Mouse (Mus musculus) layer of hippocampus, adult 6 months (tissue): ENCODE measurements around the gene 2410137M14Rik. TPM values are rescaled to one million over a fixed set of nuclear protein-coding genes. Genes with fewer than 3 reads are reported as not detected.

Experiments
- long read RNA-seq, 2 experiments: library from polyadenylated mRNA; unstranded; transcript quantifications; one replicate each; pipeline ENCODE4 v2.0.0; 2019 to 2020
- polyA plus RNA-seq: library from polyadenylated mRNA; unstranded; fragments of <200 nt; fragmentation: Nextera tagmentation; gene quantifications from 2 replicates; pipeline ENCODE4 v1.2.3, GENCODE M21; 2021

2410137M14Rik gene
- polyA plus RNA-seq, result not detected in 2 replicates
- long read RNA-seq, experiment 1, result 0 reads
- long read RNA-seq, experiment 2, result 0 reads

DNA sequence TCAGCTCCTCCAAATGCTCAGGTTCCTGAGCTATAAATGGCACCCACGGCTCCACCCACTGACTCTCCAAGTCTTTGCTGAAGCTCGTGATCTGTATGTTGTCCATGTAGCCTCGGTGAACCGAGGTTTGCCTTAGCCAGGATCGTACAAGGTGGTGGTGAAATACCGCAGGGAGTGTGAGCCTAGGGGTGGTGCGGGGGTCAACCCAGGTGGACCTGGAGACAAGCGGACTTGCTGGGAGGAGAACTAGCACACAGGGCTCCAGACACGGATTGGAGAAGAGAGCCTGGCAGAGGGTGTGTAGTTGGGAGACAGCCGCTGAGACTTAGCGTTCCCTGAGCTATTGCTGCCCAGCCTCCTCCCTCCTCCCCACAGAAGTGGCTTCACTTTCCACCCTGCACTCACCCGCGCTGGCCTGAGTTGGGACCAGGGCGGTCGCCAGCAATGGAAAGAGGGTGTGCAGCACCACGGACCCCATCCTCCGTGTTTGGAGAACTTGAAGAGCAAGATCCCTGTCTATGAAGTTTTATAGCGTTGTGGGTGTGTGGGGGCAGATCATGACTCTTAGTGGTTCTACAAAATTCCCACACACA is at the start of gene 2410137M14Rik:
TSS of gene 2410137M14Rik (minus strand) at position 17 of the 593 bp plus-strand sequence.

DNA sequence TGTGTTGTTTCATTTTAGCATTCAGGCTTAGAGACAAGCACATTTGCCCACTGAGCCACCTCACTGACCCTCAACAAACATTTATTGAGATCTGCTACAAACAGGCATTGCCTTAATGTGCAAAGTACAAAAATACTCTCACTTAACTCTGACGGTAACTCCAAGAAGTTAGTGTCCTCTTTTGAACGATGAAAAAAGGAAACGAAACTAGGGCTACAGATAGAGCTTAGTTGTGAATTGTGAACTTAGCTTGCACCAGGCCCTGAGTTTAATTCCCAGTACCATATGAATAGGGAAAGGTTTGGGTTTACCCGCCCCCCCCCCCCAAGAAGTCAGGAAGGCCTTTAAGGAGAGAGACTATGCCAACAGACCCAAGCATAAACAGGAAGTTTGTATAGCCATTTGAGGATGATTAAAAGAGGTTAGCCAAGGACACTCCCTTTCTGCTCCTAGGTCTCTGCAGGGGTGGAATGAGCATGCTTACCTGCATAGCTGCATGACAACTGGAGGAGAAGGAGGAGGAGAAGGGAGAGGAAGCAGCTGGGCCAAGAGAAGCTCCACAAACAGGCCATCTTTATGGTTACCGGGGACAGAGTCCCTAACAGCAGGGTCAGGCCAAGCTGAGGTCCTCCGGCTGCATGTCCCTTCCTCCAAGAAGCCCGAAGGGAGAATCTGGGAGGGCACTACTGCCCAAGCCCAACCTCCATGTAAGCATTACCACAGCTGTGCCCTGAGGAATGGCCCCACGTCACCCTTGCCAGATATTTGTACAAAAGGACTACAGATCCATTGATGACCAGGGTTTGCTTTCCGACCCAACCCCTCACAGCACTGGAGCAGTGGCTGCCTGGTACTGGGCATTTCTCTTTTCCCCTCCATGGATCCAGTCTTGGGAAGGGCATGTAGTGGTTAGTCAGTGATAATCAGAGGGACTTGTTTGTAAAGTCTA is 41.9 kb upstream of the 2410137M14Rik start, which contains the start of gene Mog:
TSS of gene Mog (minus strand) at position 771 of the 949 bp plus-strand sequence.

DNA sequence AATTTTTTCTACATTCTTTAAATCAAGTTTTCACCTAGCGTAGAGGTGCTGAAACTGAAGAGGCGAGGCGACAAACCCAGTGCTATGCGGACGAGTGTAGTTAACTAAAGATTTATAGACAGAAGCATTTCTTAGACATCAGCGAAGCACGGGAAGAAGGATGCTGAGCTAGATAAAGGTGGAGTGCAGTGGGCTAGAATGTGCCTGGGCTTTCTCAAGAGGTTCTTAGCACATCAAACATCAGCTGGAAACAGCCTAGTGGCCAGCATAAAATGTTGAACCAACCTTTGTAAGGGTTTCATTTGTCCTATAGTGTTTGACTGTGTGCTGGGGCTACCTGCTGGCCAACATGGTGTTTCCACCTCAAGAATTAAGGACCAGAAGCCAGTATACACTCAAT is 19.8 kb upstream of the 2410137M14Rik start, which contains the start of gene Zfp57:
TSS of gene Zfp57 (plus strand) at position 301 of the 400 bp plus-strand sequence.

DNA sequence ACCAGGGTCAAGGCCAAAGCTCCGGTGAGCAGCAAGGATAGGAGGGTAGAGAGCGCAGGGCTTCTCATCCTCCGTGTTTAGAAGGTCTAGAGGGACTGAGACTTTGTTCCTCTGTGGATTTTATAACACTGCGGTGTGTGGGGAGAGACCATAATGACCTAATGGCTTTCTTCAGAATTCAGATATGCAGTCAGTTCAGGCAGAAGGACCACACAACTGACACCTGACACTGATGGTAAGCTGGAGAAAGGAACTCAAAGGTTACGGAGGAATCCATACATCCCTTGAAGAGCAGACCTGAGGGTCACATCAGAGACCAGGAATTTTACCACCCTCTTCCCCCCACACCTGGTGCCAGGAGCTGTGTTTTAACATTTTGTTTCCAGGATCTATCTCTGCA is 8.4 kb upstream of the 2410137M14Rik start, which contains the start of gene H2-M5:
TSS of gene H2-M5 (minus strand) at position 101 of the 400 bp plus-strand sequence.

DNA sequence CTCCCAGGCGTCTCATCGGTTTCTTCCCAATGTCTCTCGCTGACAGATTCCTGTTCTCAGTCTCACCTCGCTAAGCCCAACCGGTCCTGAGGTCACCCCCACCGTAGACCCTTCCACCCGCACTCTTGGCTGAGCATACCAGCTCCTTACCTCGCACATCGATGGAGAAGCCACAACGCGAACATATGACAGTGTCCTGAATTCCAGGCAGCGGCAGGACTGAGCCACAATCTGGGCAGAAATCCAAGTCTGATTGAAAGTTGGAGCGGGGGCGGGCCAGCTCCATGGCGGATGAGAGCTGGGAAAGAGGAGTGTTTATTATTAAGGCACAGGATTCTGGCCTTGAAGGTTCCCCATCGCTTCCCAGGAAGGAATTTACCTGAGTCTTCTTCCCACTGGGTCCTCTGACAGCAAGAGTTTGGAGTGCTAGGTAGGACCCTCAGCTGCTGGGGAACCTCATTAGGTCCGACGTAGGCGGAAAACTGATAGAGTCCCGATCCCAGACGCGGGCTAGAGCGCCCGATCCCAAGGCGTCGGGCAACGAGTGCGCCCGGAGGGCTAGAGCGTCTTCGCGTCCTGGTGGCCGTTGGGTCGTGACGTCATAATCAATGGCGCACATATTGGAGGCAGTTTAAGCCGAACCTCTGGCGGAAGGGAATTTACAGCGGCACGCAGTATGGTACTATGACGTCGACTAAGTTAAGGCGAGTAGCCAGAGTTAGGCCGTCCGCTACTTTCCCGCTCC is 22.9 kb downstream of the 2410137M14Rik start, which contains the start of the genes Znrd1 and Znrd1as:
TSS of gene Znrd1 (minus strand) at position 561 of the 745 bp plus-strand sequence.
TSS of gene Znrd1as (plus strand) at position 594 of the 745 bp plus-strand sequence.

DNA sequence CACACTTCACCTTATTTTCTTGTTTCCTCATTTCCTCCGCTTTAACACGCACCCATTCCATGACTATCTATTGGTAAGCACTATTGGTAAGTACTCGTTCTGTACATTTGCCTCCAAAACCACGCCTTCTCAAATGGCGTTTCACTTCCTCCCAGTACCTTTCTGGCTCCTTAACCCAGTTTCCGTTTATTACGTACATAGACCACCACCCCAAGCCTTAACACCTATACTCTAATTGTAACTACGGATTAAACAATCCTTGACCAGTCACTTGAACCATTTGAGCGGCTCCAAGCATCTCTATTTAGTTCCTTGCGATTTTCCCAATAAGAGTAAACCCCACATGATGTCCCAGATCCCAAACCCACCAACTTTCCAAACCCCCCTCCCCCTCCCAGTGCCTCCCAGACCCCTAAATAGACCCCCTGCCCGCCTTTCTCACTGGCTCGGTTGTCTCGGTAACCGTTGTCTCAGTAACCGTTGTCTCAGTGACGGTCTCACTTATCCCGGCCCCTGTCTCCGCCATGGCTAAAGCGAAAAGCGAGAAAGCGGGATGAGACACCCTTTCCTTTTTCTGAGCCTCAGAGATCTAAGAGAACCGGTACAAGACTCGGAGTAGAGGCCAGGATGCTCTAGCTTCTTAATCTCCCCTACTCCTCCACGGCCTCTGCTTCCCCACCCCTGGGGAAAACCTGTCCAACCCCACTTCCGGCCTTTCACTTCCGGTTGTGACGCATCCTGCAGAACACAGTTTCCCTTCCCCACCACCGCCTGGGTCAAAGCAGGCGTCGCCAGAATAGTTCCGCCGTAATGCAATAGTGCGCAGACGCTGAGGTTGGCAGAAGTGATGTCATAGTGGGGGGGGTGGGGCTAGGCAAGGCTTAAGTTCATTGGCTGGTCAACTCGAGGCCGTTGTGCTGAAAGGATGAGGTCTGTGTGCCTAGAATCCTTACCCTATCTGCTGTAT is 29.8 kb downstream of the 2410137M14Rik start, which contains the start of gene Ppp1r11:
TSS of gene Ppp1r11 (minus strand) at position 761 of the 967 bp plus-strand sequence.

DNA sequence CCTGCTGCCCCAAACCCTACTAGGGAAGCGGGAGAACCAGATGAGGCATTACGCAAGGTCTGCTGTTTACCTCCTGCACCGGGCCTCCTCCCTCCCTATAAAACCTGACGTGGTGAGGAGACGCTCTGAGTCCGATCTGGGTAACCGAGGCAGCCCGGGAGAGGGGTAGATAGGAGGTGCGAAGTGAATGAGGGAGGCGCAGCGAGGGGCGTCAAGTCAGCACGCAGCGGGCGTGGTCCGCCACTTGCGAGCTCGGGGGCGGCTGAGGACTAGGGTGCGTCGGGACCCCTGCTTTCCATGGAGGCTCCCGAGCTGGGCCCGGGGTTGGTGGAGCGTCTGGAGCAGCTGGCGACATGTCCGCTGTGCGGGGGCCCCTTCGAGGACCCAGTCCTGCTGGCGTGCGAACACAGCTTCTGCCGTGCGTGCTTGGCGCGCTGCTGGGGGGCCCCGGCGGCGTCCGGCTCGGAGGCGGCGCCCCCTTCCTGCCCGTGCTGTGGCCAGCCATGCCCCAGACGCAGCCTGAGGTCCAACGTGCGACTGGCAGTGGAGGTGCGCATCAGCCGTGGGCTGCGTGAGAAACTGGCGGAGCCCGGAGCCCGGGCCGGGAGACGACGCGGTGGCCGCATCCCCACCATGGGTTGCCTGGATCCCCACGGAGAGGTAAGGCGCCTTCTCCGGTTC is 38.1 kb downstream of the 2410137M14Rik start, which contains the start of gene Rnf39:
TSS of gene Rnf39 (plus strand) at position 128 of the 681 bp plus-strand sequence.

Other genes starting within 250 kb of the 2410137M14Rik start
- gene H2-M10.5, start 208.3 kb downstream of the 2410137M14Rik start, polyA plus RNA-seq, result not detected in 2 replicates
- gene H2-M10.6, start 169.1 kb downstream of the 2410137M14Rik start, polyA plus RNA-seq, result not detected in 2 replicates
- 10.3 and 11.1 TPM in 2 replicates for gene Trim26, start 144.1 kb downstream of the 2410137M14Rik start, polyA plus RNA-seq
- gene Trim15, start 114.0 kb downstream of the 2410137M14Rik start, polyA plus RNA-seq, result not detected in 2 replicates
- not detected in 2 replicates for gene Trim10, start 111.7 kb downstream of the 2410137M14Rik start, polyA plus RNA-seq
- gene Trim40, start 91.1 kb downstream of the 2410137M14Rik start, polyA plus RNA-seq, result not detected in 2 replicates
- gene Trim31, start 83.1 kb downstream of the 2410137M14Rik start, polyA plus RNA-seq, result not detected in 2 replicates
- gene Rnf39, start 38.3 kb downstream of the 2410137M14Rik start, polyA plus RNA-seq, result 4.9 and 5.6 TPM in 2 replicates
- 207 and 224 TPM in 2 replicates for gene Ppp1r11, start 29.5 kb downstream of the 2410137M14Rik start, polyA plus RNA-seq
- gene Znrd1, start 22.7 kb downstream of the 2410137M14Rik start, polyA plus RNA-seq, result 76.9 and 81.0 TPM in 2 replicates
- 6.8 and 7.5 TPM in 2 replicates for gene Znrd1as, start 22.6 kb downstream of the 2410137M14Rik start, polyA plus RNA-seq
- 0.15 TPM in 1 of 2 replicates, not detected in the other for gene H2-M5, start 8.3 kb upstream of the 2410137M14Rik start, polyA plus RNA-seq
- 0.85 and 1.7 TPM in 2 replicates for gene Zfp57, start 19.9 kb upstream of the 2410137M14Rik start, polyA plus RNA-seq
- 88.1 and 99.0 TPM in 2 replicates for gene Mog, start 42.2 kb upstream of the 2410137M14Rik start, polyA plus RNA-seq
- gene Gabbr1, start 64.7 kb upstream of the 2410137M14Rik start, polyA plus RNA-seq, result 44.8 and 46.3 TPM in 2 replicates
- gene Olfr90, start 107.3 kb upstream of the 2410137M14Rik start, polyA plus RNA-seq, result not detected in 2 replicates
- gene Olfr91, start 117.0 kb upstream of the 2410137M14Rik start, polyA plus RNA-seq, result not detected in 2 replicates
- gene Olfr92, start 138.9 kb upstream of the 2410137M14Rik start, polyA plus RNA-seq, result not detected in 2 replicates
- not detected in 2 replicates for gene Olfr93, start 180.3 kb upstream of the 2410137M14Rik start, polyA plus RNA-seq
- not detected in 2 replicates for gene Ubd, start 212.7 kb upstream of the 2410137M14Rik start, polyA plus RNA-seq
- gene Olfr94, start 219.8 kb upstream of the 2410137M14Rik start, polyA plus RNA-seq, result not detected in 2 replicates
- gene Olfr95, start 231.9 kb upstream of the 2410137M14Rik start, polyA plus RNA-seq, result not detected in 2 replicates
- gene Olfr96, start 238.9 kb upstream of the 2410137M14Rik start, polyA plus RNA-seq, result not detected in 2 replicates